Mouse (Mus musculus) midbrain, embryonic 11.5 days (tissue): ENCODE results near the gene Ppp1r37. TPM values are rescaled to one million over a fixed set of nuclear protein-coding genes. Genes with fewer than 3 reads are reported as not detected.
"Not testable (repeated sequence)": the region's sequence is repeated elsewhere in the genome, so short reads cannot be mapped to it uniquely, and the experiment has no call there.

ENCODE experiments used
- ATAC-seq: fragments of 200-750 bp; cut with Nextera tagmentation; 2 replicates; pipeline ENCODE4 v1.8.0; 2017; ENCODE audit warnings: moderate TSS enrichment, moderate library complexity; ENCODE audit not compliant: low FRiP score
- DNase-seq: peaks from one replicate; pipeline ENCODE4 v3.0.0; 2015; ENCODE audit warnings: low spot score; ENCODE audit errors: missing footprints
- H3K27ac ChIP-seq: fragments of 300-500 bp; sonication (generic); 2 replicates; pipeline ENCODE4 v1.5.1; 2014; ENCODE audit warnings: low read depth, low read length
- H3K27me3 ChIP-seq: fragments of 300-500 bp; sonication (generic); 2 replicates; pipeline ENCODE4 v1.6.1; 2014; ENCODE audit warnings: mild to moderate bottlenecking, low read length, moderate library complexity, mixed read lengths; ENCODE audit not compliant: control insufficient read depth, insufficient read depth
- H3K36me3 ChIP-seq: fragments of 300-500 bp; sonication (generic); 2 replicates; pipeline ENCODE4 v1.6.1; 2014; ENCODE audit warnings: mild to moderate bottlenecking, low read length, moderate library complexity, mixed read lengths; ENCODE audit not compliant: control insufficient read depth, insufficient read depth
- H3K4me1 ChIP-seq: fragments of 300-500 bp; sonication (generic); 2 replicates; pipeline ENCODE4 v1.6.1; 2014; ENCODE audit warnings: low read length; ENCODE audit not compliant: control insufficient read depth, insufficient read depth
- H3K4me2 ChIP-seq: fragments of 300-500 bp; sonication (generic); 2 replicates; pipeline ENCODE4 v1.6.1; 2014; ENCODE audit warnings: mild to moderate bottlenecking, moderate library complexity
- H3K4me3 ChIP-seq: fragments of 300-500 bp; sonication (generic); 2 replicates; pipeline ENCODE4 v1.5.1; 2014; ENCODE audit warnings: low read depth, low read length
- H3K9ac ChIP-seq: fragments of 300-500 bp; sonication (generic); 2 replicates; pipeline ENCODE4 v1.6.1; 2014; ENCODE audit warnings: low read length
- H3K9me3 ChIP-seq: fragments of 300-500 bp; sonication (generic); 2 replicates; pipeline ENCODE4 v1.6.1; 2016; ENCODE audit warnings: low read length; ENCODE audit not compliant: control insufficient read depth
- WGBS: fragments of 180-500 bp; shearing (Covaris S2); extraction: QIAGEN DNeasy Blood & Tissue Kit; methylation state at CpG from one replicate; pipeline ENCODE4 v1.1.7; 2014; 5-methylcytosine and 5-hydroxymethylcytosine counted together
- polyA plus RNA-seq: library from polyadenylated mRNA; unstranded; fragments of >200 nt; fragmentation: Nextera tagmentation; extraction: Ambion mirVana; gene quantifications from 2 replicates; pipeline ENCODE4 v1.2.1, GENCODE M21; 2014

The Ppp1r37 gene
- polyA plus RNA-seq, 1 experiment from 2014 or later: 3.0 TPM

DNA sequence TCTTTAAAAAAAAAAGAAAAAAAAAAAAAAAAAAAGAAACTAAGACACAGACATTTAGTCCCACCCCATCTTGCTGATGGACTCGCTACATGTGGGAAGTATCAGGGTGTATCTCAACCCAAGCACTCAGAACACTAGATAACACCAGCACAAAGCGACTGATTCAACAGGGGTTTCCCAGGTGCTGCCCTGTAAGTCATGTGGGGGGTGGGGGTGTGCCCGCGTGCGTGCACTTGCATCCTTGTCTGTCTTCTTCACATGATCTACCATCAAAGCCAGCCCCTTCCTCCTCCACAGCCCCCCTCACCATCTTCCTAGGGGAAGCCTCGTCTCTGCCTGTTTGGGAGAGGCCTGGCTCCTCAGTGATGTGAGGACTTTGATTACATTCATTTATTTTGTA, 50.5 kb downstream of the Ppp1r37 start:
- 80% methylated on average over 6 of the region's 6 CpGs for WGBS

DNA sequence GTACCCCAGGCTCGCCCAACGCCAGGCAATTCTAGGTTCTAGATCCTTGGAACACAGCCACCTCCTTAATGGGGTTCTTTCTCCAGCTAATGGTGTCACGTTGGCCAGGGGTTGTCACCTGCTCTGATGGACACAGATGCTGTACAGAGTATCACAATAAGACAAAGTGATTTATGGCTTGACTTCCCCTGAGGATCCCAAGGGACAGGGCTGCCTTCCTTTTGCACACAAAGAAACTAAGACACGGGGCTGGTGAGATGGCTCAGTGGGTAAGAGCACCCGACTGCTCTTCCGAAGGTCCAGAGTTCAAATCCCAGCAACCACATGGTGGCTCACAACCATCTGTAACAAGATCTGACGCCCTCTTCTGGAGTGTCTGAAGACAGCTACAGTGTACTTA, 50.9 kb downstream of the Ppp1r37 start:
- ATAC-seq, H3K27ac ChIP-seq, H3K9ac ChIP-seq, DNase-seq, H3K4me2 ChIP-seq, H3K36me3 ChIP-seq, H3K9me3 ChIP-seq, H3K4me3 ChIP-seq, H3K27me3 ChIP-seq: not testable (repeated sequence)
- peaks cover 14% of the 10 kb centered on the region for H3K4me1 ChIP-seq
- WGBS: 89% methylated on average over 6 of the region's 7 CpGs

More for the DNA sequence above, 50.5 kb downstream of the Ppp1r37 start:
- Histone ChIP-seq H3K4me2 (no peak overlapping the region), H3K9me3 (no peaks in the 10 kb centered on the region), H3K27me3 (no peaks in the 10 kb centered on the region; the same call in 1 of the 2 replicates), H3K27ac (no peak overlapping the region), H3K4me3 (no peak overlapping the region), H3K9ac (no peak overlapping the region), H3K4me1 (peaks cover 11% of the 10 kb centered on the region), H3K36me3 (no peaks in the 10 kb centered on the region)
- DNase-seq: no peak
- ATAC-seq: no peak

- ATAC-seq: no peak
- no peaks in the 10 kb centered on the region; the same call in 1 of the 2 replicates for H3K27me3 ChIP-seq
- H3K36me3 ChIP-seq: no peaks in the 10 kb centered on the region
- peak overlapping the region; percentile 68; the same call in 1 of the 2 replicates for H3K4me3 ChIP-seq
- H3K9me3 ChIP-seq: no peaks in the 10 kb centered on the region
- WGBS: 99% methylated on average over 7 of the region's 7 CpGs
- H3K27ac ChIP-seq: no peak overlapping the region
- peaks cover 19% of the 10 kb centered on the region for H3K4me1 ChIP-seq
- DNase-seq: no peak
- peak overlapping the region; percentile 97; the same call in 1 of the 2 replicates for H3K4me2 ChIP-seq
- no peak overlapping the region for H3K9ac ChIP-seq
These were observed 53.1 kb downstream of the Ppp1r37 start for GRCm38 (mm10) chr7:19509786-19510185.

DNA sequence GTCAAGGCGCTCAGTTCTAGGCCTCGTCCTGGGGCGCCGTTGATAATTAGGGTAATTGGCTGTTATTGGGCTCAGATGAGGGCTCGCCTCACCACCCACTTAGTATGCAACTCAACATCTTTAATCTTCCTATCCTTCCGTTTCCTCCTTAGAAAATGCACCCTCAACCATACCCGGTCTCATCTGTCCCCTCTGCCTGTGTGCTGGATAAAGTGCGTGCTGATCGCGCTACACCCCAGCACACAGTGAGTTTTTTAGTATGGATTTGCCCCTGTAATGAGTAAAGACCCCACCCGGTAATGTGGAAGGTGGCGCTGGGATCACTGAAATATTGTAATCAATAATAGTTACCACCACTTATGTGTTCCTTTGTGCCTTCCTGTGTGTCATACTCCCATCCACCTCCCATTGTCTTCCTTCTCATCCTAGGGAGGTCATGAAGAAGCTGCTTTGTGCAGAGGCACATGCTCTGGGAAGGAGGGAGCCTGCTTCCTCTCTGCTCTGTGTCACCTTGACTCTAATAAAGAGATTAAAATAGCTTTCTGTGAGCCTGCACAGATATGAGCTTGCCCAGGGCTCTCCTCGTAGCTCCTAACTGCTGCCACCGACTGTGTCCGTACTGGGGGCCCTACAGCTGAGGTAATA, 53.8 kb downstream of the Ppp1r37 start:
- Histone ChIP-seq H3K4me1 (peaks cover 19% of the 10 kb centered on the region), H3K9me3 (no peaks in the 10 kb centered on the region), H3K9ac (peak overlapping the region; percentile 76), H3K27me3 (no peaks in the 10 kb centered on the region; the same call in 1 of the 2 replicates), H3K27ac (no peak overlapping the region; the same call in 1 of the 2 replicates), H3K4me2 (peak overlapping the region; percentile 97), H3K36me3 (no peaks in the 10 kb centered on the region), H3K4me3 (peak overlapping the region; percentile 68)
- ATAC-seq: peak; percentile 6
- peak; percentile 94 for DNase-seq
- WGBS: 11% methylated on average over 15 of the region's 15 CpGs

DNA sequence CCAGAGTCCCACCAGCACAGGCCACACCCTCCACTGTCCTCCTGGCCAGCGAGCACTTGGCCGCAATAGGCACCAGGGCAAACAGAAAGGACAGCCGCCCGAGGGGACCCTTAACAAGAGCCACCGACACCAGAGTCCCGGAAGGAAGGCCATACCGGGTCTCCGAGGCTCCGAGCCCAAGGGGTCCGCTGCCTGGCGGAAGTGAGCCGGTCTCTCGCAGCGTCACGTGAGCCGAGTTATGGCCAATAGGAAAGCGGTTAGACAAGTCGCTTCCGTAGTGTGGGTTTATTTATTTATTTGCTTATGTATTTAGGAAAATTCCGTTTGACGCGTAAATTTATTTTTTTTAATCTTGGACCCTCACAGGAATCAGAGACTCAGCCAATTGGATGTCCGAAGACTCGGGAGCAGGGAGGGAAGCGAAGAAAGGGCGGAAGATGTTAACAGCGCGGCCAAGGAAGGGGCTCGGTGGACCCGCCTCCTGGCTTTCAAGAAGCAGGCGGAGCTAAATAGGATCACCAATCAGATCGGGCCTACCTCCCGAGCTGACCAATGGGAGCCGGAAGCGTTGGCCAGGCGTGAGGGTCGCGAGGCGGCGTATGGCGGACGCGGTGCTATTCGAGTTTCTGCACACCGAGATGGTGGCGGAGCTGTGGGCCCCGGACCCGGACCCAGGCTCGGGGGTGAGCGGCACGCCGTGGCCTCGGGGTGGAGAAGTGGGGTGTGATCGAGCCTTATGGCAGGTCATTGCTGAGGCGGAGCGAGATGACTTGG, 54.5 kb downstream of the Ppp1r37 start, which contains the start of the genes Bloc1s3 and Trappc6a:
Gene Bloc1s3 (minus strand): TSS at position 218 of the 774 bp plus-strand sequence.
Gene Trappc6a (plus strand): TSS at position 246 of the 774 bp plus-strand sequence.
- under 1% methylated on average over 56 of the region's 56 CpGs for WGBS
- H3K27ac ChIP-seq: peak within 1 kb of the TSS; percentile 57
- ATAC-seq (peak; percentile 95), DNase-seq (peak; percentile 99)
- H3K27me3 ChIP-seq: no peaks in the 10 kb centered on the region; the same call in 1 of the 2 replicates
- peaks cover 19% of the 10 kb centered on the region for H3K4me1 ChIP-seq
- H3K4me2 ChIP-seq: peak within 1 kb of the TSS; percentile 97
- peak within 1 kb of the TSS; percentile 68 for H3K4me3 ChIP-seq
- no peaks in the 10 kb centered on the region for H3K9me3 ChIP-seq
- peak within 1 kb of the TSS; percentile 76 for H3K9ac ChIP-seq
- H3K36me3 ChIP-seq: no peaks in the 10 kb centered on the region

DNA sequence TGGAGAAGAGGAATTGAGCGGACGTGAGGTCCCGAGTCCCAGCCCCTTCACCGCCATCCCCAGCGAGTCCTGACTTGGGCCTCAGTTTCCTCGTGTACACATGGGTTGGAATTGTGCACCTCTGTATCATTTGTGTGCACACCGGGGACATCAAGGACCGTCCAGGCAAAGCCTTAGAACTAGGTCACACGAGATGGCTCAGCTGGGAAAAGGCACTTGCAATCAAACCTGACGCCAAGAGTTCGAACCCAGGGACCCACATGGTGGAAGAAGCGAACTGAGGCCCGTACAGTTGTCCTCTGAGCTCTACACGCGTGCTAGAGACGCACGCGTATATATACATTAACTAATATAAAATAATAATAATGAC, 55.3 kb downstream of the Ppp1r37 start:
- ATAC-seq (no peak), DNase-seq (peak; percentile 94)

DNA sequence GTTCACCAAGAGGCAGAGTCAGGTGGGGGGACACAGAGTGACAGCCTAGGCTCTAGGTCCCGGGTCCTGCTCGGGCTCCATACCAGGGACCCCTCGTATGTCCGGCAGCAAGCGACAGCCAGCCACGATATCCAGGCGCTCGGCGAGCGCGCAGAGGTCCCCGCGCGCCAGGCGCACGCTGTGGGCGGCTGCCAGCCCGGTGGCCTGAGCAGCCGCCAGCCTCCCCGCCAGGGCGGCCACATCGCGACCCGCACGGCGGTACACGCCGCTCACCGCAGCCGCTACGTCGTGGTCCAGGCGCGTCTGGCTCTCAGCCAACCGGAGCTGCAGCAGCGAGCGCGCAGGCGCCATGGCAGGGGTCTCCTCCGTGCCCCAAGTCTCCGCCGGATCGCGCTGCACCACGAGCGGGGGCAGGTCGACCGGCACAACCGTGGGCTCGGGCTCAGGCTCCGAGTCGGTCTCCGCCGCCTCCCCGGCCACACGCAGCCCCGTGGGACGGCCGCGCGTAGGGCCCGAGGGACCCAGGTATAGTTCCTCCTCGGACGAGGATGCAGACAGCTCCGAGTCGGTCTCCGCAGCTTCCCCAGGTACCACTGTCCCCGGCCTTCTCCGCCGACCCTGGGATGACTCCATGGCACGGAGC, 55.8 kb downstream of the Ppp1r37 start:
- no peaks in the 10 kb centered on the region for H3K36me3 ChIP-seq
- H3K27ac ChIP-seq: peak overlapping the region; percentile 35; the same call in 1 of the 2 replicates
- DNase-seq: peak; percentile 94
- H3K4me2 ChIP-seq: peak overlapping the region; percentile 97
- WGBS: under 1% methylated on average over 68 of the region's 71 CpGs
- H3K4me1 ChIP-seq: peaks cover 19% of the 10 kb centered on the region
- peak overlapping the region; percentile 68 for H3K4me3 ChIP-seq
- H3K9me3 ChIP-seq: no peaks in the 10 kb centered on the region
- peak overlapping the region; percentile 76 for H3K9ac ChIP-seq
- ATAC-seq: peak; percentile 53
- H3K27me3 ChIP-seq: no peaks in the 10 kb centered on the region; the same call in 1 of the 2 replicates

More for the DNA sequence above, 55.3 kb downstream of the Ppp1r37 start:
- peak overlapping the region; percentile 68 for H3K4me3 ChIP-seq
- H3K27me3 ChIP-seq: no peaks in the 10 kb centered on the region; the same call in 1 of the 2 replicates
- peak overlapping the region; percentile 97 for H3K4me2 ChIP-seq
- H3K27ac ChIP-seq: peak overlapping the region; percentile 35; the same call in 1 of the 2 replicates
- no peaks in the 10 kb centered on the region for H3K9me3 ChIP-seq
- peak overlapping the region; percentile 76 for H3K9ac ChIP-seq
- H3K4me1 ChIP-seq: peaks cover 19% of the 10 kb centered on the region
- 4% methylated on average over 18 of the region's 18 CpGs for whole genome bisulfite sequencing
- no peaks in the 10 kb centered on the region for H3K36me3 ChIP-seq

GRCm38 (mm10) chr7:19506326-19506725, 56.5 kb downstream of the Ppp1r37 start:
- no peaks in the 10 kb centered on the region; the same call in 1 of the 2 replicates for H3K27me3 ChIP-seq
- H3K4me1 ChIP-seq: peaks cover 19% of the 10 kb centered on the region
- WGBS: 16% methylated on average over 6 of the region's 6 CpGs
- H3K27ac ChIP-seq: no peak overlapping the region
- ATAC-seq (no peak), DNase-seq (no peak)
- no peaks in the 10 kb centered on the region for H3K9me3 ChIP-seq
- peak overlapping the region; percentile 76 for H3K9ac ChIP-seq
- H3K4me3 ChIP-seq: peak overlapping the region; percentile 68
- peak overlapping the region; percentile 97 for H3K4me2 ChIP-seq
- H3K36me3 ChIP-seq: no peaks in the 10 kb centered on the region
